In the genomic region with DNA sequence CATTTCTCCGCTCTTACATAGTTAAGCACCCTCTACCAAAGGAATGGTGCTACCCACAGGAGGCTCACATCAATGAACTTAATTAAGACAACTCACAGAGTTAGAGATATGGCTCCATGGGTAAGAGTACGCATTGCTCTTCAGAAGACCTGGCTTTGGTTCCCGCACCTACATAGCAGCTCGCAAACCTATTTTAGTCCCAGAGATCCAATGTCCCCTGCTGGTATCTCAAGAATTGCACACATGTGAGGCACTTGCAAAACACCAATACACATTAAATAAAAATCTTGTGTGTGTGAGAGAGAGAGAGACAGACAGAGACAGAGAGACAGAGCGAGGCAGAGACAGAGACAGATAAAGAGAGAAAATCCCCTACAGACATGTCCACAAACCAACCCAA, we compare ENCODE assay signal across 26 mouse cellular contexts. TPM values are rescaled to one million over a fixed set of nuclear protein-coding genes. Genes with fewer than 3 reads are reported as not detected.
"Had no signal": no experiment of that assay in that cellular context is flagged by ENCODE, and none has a peak within 500 bp of the region (broad histone marks: within the 10 kb centered on the region; RNA-seq: fewer than 3 reads in every experiment).

No protein-coding gene starts in this region.

- H3K27ac ChIP-seq: heart, embryonic 13.5 days; heart, embryonic 15.5 days; hindbrain, embryonic 13.5 days; hindbrain, embryonic 15.5 days; hindbrain, postnatal 0 days; kidney, embryonic 15.5 days; kidney, postnatal 0 days; limb, embryonic 13.5 days; limb, embryonic 15.5 days; liver, embryonic 12.5 days; liver, embryonic 14.5 days had no signal

- DNase-seq: gastrocnemius, postnatal 14 days; gastrocnemius, postnatal 36 days; heart, adult 18-20 months; heart, postnatal 14 days; heart, postnatal 36 days; kidney, adult 11 months; kidney, adult 2 months; kidney, adult 9 months; kidney, postnatal 14 days; kidney, postnatal 36 days; layer of hippocampus, adult 9-11 months; layer of hippocampus, postnatal 36 days; left cerebral cortex, postnatal 4 days had no signal

- H3K9me3 ChIP-seq: heart, embryonic 13.5 days; heart, embryonic 15.5 days; hindbrain, embryonic 13.5 days; hindbrain, embryonic 15.5 days; kidney, embryonic 15.5 days; limb, embryonic 13.5 days; limb, embryonic 15.5 days; liver, embryonic 12.5 days had no signal

- H3K4me1 ChIP-seq: heart, embryonic 13.5 days; heart, embryonic 15.5 days; hindbrain, embryonic 15.5 days; kidney, embryonic 15.5 days; limb, embryonic 15.5 days; liver, embryonic 12.5 days had no signal

- H3K4me3 ChIP-seq: heart, embryonic 13.5 days; heart, embryonic 15.5 days; hindbrain, embryonic 13.5 days; hindbrain, embryonic 15.5 days; kidney, embryonic 15.5 days; limb, embryonic 13.5 days; limb, embryonic 15.5 days; liver, embryonic 12.5 days had no signal

- H3K9ac ChIP-seq: heart, embryonic 13.5 days; heart, embryonic 15.5 days; hindbrain, embryonic 13.5 days; hindbrain, embryonic 15.5 days; kidney, embryonic 15.5 days; limb, embryonic 13.5 days; limb, embryonic 15.5 days; liver, embryonic 12.5 days; liver, embryonic 14.5 days had no signal

- H3K36me3 ChIP-seq: heart, embryonic 13.5 days; heart, embryonic 15.5 days; hindbrain, embryonic 13.5 days; hindbrain, embryonic 15.5 days; kidney, embryonic 15.5 days; limb, embryonic 13.5 days; limb, embryonic 15.5 days; liver, embryonic 12.5 days had no signal

- H3K27me3 ChIP-seq: heart, embryonic 13.5 days; heart, embryonic 15.5 days; hindbrain, embryonic 13.5 days; hindbrain, embryonic 15.5 days; kidney, embryonic 15.5 days; limb, embryonic 13.5 days; limb, embryonic 15.5 days; liver, embryonic 12.5 days had no signal

RNA-seq across cellular contexts. Expression of a gene that starts 21.9 kb away (rescaled TPM):
- total RNA-seq: heart, adult 18-20 months; heart, postnatal 36 days; hematopoietic stem cell, adult 5-6 weeks; liver, adult 2 months had no signal
- polyA plus RNA-seq: liver, adult 2 months had no signal
